Mouse (Mus musculus) liver, adult 2 months (tissue): Measurements from ENCODE around the gene Rab10. TPM values are rescaled to one million over a fixed set of nuclear protein-coding genes. Genes with fewer than 3 reads are reported as not detected.

Source experiments
- DNase-seq: peaks from one replicate; pipeline ENCODE4 v3.0.0-alpha.2; 2011; ENCODE audit warnings: low read depth, low spot score; ENCODE audit errors: extremely low read depth
- H3K27ac ChIP-seq: fragments of 200-500 bp; replicated peaks from 2 replicates; pipeline ENCODE4 v1.5.1; 2012; ENCODE audit warnings: low read depth, mild to moderate bottlenecking, control low read depth, inconsistent platforms, low read length; ENCODE audit not compliant: insufficient read depth
- H3K27me3 ChIP-seq: fragments of 200-500 bp; 2 replicates; pipeline ENCODE4 v1.6.1; 2012; ENCODE audit warnings: mild to moderate bottlenecking, moderate library complexity, low read length, inconsistent platforms; ENCODE audit not compliant: control insufficient read depth, insufficient read depth
- H3K36me3 ChIP-seq: fragments of 200-500 bp; 2 replicates; pipeline ENCODE4 v1.6.1; 2012; ENCODE audit warnings: low read length, inconsistent platforms; ENCODE audit not compliant: control insufficient read depth, insufficient read depth
- H3K4me1 ChIP-seq: fragments of 200-500 bp; 2 replicates; pipeline ENCODE4 v1.6.1; 2011; ENCODE audit warnings: low read length; ENCODE audit not compliant: control insufficient read depth, insufficient read depth
- H3K4me3 ChIP-seq: fragments of 200-500 bp; 2 replicates; pipeline ENCODE4 v1.5.1; 2011; ENCODE audit warnings: low read depth, mild to moderate bottlenecking, control low read depth, low read length, moderate library complexity; ENCODE audit not compliant: insufficient read depth
- H3K79me2 ChIP-seq: fragments of 200-500 bp; 2 replicates; pipeline ENCODE4 v1.6.1; 2012; ENCODE audit warnings: inconsistent platforms, mild to moderate bottlenecking, low read length, moderate library complexity; ENCODE audit not compliant: control insufficient read depth, insufficient read depth
- H3K9ac ChIP-seq: fragments of 200-500 bp; 2 replicates; pipeline ENCODE4 v1.6.1; 2012; ENCODE audit warnings: low read depth, mild to moderate bottlenecking, control low read depth, inconsistent platforms, low read length
- CTCF ChIP-seq: fragments of 200-500 bp; IDR thresholded peaks from 2 replicates; pipeline ENCODE4 v1.5.1; 2011; ENCODE audit warnings: low read depth, low read length, control low read depth
- POLR2A ChIP-seq: fragments of 200-500 bp; IDR thresholded peaks from 2 replicates; pipeline ENCODE4 v1.6.1; 2011; ENCODE audit warnings: low read length, control low read depth; ENCODE audit not compliant: insufficient read depth; ENCODE audit errors: extremely low read depth
- WGBS: fragments of 180-500 bp; shearing (Covaris S2); methylation state at CpG from one replicate; pipeline ENCODE4 v1.1.7; 2018; 5-methylcytosine and 5-hydroxymethylcytosine counted together
- polyA plus RNA-seq: library from polyadenylated mRNA; depleted of rRNA; stranded (reverse); fragments of >200 nt; gene quantifications from 2 replicates; pipeline ENCODE4 v1.2.3, GENCODE M21; 2012
- total RNA-seq: library from RNA; depleted of rRNA; stranded (reverse); fragments of >200 nt; gene quantifications from 2 replicates; pipeline ENCODE4 v1.2.3, GENCODE M21; 2014

Gene Rab10
- total and polyA plus RNA-seq, 2 experiments: 18.7 to 42.8 TPM

DNA sequence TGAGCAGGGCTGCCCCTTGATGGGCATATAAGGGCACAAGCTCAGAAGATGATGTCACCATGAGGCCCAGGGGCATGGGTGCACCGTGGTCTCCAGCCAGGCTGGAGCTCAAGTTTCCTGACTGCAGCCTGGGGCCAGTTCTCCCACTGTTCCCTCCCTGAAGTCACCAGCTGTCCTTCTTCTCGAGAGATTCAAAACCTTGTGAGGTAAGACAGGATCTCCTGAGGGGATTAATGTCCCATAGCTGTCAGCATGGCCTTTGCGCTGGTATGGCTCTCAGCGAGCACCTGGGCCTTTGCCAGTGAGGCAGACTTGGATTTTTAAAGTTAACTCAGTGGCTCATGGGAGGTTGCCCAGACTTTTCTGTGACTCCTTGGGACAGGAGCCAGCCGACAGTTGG lies 40.4 kb upstream of the Rab10 start:
- Histone ChIP-seq H3K4me3 (no peak overlapping the region), H3K4me1 (no peaks in the 10 kb centered on the region), H3K36me3 (no peaks in the 10 kb centered on the region), H3K79me2 (no peaks in the 10 kb centered on the region), H3K9ac (no peak overlapping the region), H3K27me3 (no peaks in the 10 kb centered on the region), H3K27ac (no peak overlapping the region)
- DNase-seq: no peak
- WGBS: 67% methylated on average over 5 of the region's 5 CpGs
- TF ChIP-seq POLR2A: no peak
- TF ChIP-seq CTCF: no peak

DNA sequence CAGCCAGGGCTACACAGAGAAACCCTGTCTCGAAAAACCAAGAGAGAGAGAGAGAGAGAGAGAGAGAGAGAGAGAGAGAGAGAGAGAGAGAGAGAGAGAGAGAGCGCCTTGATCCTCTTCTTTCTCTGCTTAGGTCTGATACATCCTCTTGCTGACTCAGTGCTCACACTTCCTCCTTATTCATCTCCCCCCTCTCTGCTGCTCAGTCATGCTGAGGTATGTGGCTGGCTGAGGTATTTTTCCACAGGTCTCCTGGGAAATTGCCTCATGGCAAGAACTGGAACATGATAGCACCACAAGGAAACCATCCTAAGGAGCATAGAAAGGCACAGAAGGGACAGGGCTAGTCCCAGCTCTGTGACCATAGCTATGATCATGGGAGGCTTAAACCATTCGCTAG lies 39.6 kb upstream of the Rab10 start:
- TF ChIP-seq POLR2A (no peak), CTCF (no peak)
- Histone ChIP-seq H3K9ac (no peak overlapping the region), H3K79me2 (no peaks in the 10 kb centered on the region), H3K4me3 (no peak overlapping the region), H3K27me3 (no peaks in the 10 kb centered on the region), H3K4me1 (no peaks in the 10 kb centered on the region), H3K27ac (no peak overlapping the region), H3K36me3 (no peaks in the 10 kb centered on the region)
- DNase-seq: no peak
- WGBS: 57% methylated on average over 3 of the region's 3 CpGs

DNA sequence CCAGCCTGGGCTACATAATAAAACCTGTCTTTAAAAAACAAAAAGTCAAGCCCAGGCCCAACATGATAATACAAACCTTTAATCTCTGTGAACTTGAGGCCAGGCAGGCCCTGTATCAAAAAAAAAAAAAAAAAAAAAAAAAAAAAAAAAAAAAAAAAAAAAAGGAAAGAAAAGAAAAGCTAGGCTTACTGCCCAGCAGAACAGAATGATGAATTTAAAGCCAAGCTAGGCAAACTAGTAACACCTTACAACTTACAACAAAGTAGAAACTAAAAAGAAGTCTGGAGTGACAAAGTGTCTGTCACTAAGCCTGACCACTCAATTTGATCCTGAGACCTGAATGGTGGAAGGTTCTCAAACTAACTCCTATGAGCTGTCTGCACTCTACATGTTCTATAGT lies 37.9 kb upstream of the Rab10 start:
- no peak for DNase-seq
- no peak overlapping the region for H3K4me3 ChIP-seq
- TF ChIP-seq CTCF: no peak
- TF ChIP-seq POLR2A: no peak
- H3K36me3 ChIP-seq: no peaks in the 10 kb centered on the region
- no peak overlapping the region for H3K27ac ChIP-seq
- no peaks in the 10 kb centered on the region for H3K79me2 ChIP-seq
- H3K9ac ChIP-seq: no peak overlapping the region
- H3K4me1 ChIP-seq: no peaks in the 10 kb centered on the region
- H3K27me3 ChIP-seq: no peaks in the 10 kb centered on the region

- Histone ChIP-seq H3K27me3 (no peaks in the 10 kb centered on the region), H3K79me2 (no peaks in the 10 kb centered on the region), H3K27ac (no peak overlapping the region), H3K9ac (no peak overlapping the region), H3K36me3 (no peaks in the 10 kb centered on the region), H3K4me1 (no peaks in the 10 kb centered on the region), H3K4me3 (no peak overlapping the region)
- WGBS: 88% methylated on average over 5 of the region's 5 CpGs
- TF ChIP-seq CTCF (no peak), POLR2A (no peak)
- DNase-seq: no peak
These were observed 35.3 kb upstream of the Rab10 start for GRCm38 (mm10) chr12:3345038-3345437.

DNA sequence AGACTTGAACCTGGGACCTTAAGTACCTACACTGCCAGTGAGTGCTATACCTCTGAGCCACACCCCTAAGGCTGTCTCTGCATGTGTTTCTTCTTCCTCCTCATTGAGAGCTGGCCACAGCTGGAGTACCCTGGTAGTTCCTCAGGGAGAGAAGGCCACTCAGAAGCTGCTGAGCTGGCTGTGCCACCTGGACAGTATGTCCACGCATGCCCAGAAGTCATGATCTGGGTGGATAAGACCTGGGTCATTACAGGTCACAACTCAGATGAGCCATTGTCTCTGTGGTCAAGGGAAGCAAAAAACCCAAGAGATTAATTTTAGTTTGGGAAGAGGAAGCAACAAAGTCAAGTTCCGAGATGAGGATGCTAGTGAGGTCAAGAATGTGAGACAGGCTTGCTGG lies 34.4 kb upstream of the Rab10 start:
- peak; percentile 43 for DNase-seq
- H3K79me2 ChIP-seq: no peaks in the 10 kb centered on the region
- no peak for TF ChIP-seq CTCF
- TF ChIP-seq POLR2A: no peak
- H3K9ac ChIP-seq: no peak overlapping the region
- no peak overlapping the region for H3K27ac ChIP-seq
- no peaks in the 10 kb centered on the region for H3K27me3 ChIP-seq
- H3K4me3 ChIP-seq: no peak overlapping the region
- WGBS: 81% methylated on average over 2 of the region's 2 CpGs
- H3K4me1 ChIP-seq: no peaks in the 10 kb centered on the region
- no peaks in the 10 kb centered on the region for H3K36me3 ChIP-seq

- Histone ChIP-seq H3K79me2 (no peaks in the 10 kb centered on the region), H3K27me3 (no peaks in the 10 kb centered on the region), H3K4me1 (no peaks in the 10 kb centered on the region), H3K4me3 (no peak overlapping the region), H3K36me3 (no peaks in the 10 kb centered on the region), H3K27ac (no peak overlapping the region), H3K9ac (no peak overlapping the region)
- DNase-seq: no peak
- WGBS: 43% methylated on average over 1 of the region's 1 CpGs
- no peak for TF ChIP-seq CTCF
- no peak for TF ChIP-seq POLR2A
These were observed 29.2 kb upstream of the Rab10 start for GRCm38 (mm10) chr12:3338931-3339330.
